Comparison of ENCODE assay signal across 30 mouse cellular contexts in the genomic region with DNA sequence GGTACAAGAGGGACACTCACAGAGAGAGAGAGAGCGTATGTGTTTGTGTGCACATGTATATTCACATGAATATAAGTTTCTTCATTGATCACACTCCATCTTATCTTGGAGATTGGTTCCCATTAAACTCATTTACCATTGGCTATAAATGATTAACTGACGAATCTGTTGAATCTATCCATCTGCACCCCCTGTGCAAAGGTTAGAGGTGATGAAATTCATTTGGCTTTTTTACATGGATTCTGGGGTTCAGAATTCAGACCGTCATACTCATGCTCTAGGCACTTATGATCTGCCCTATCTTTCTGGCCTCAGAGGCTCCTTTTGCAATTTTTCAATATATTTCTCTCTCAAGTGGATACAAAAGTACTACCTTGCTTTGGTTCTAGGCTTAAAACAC.
"Had no signal": no experiment of that assay in that cellular context is flagged by ENCODE, and none has a peak within 500 bp of the region (broad histone marks: within the 10 kb centered on the region; RNA-seq: fewer than 3 reads in every experiment).

No protein-coding gene starts in this region.

- H3K4me1 ChIP-seq: limb, embryonic 10.5 days; limb, embryonic 12.5 days; limb, embryonic 13.5 days; limb, embryonic 15.5 days; liver, embryonic 13.5 days; liver, embryonic 15.5 days; lung, embryonic 15.5 days; megakaryocyte, embryonic 14.5 days; midbrain, embryonic 10.5 days; midbrain, embryonic 12.5 days; midbrain, embryonic 13.5 days; midbrain, embryonic 15.5 days; neural tube, embryonic 12.5 days had no signal

- H3K9ac ChIP-seq: limb, embryonic 12.5 days; limb, embryonic 13.5 days; limb, embryonic 15.5 days; liver, embryonic 13.5 days; liver, embryonic 14.5 days; liver, embryonic 15.5 days; lung, embryonic 14.5 days; lung, embryonic 15.5 days; midbrain, embryonic 12.5 days; midbrain, embryonic 13.5 days; midbrain, embryonic 15.5 days; neural tube, embryonic 12.5 days had no signal

- H3K27me3 ChIP-seq: limb, embryonic 12.5 days; limb, embryonic 13.5 days; limb, embryonic 15.5 days; liver, embryonic 13.5 days; liver, embryonic 15.5 days; lung, embryonic 15.5 days; megakaryocyte, embryonic 14.5 days; midbrain, embryonic 12.5 days; midbrain, embryonic 13.5 days; midbrain, embryonic 15.5 days; neural tube, embryonic 12.5 days had no signal

- ATAC-seq: lung, postnatal 0 days; midbrain, embryonic 13.5 days; midbrain, embryonic 15.5 days; midbrain, embryonic 16.5 days had no signal

- H3K27ac ChIP-seq: left cerebral cortex, adult 2 months; limb, embryonic 10.5 days; limb, embryonic 12.5 days; limb, embryonic 13.5 days; limb, embryonic 15.5 days; liver, embryonic 13.5 days; liver, embryonic 14.5 days; liver, embryonic 15.5 days; lung, embryonic 15.5 days; macrophage; midbrain, embryonic 10.5 days; midbrain, embryonic 12.5 days; midbrain, embryonic 13.5 days; midbrain, embryonic 15.5 days; neural tube, embryonic 12.5 days had no signal

- H3K4me2 ChIP-seq: limb, embryonic 12.5 days; limb, embryonic 13.5 days; limb, embryonic 15.5 days; liver, embryonic 11.5 days; liver, embryonic 13.5 days; liver, embryonic 15.5 days; lung, embryonic 14.5 days; lung, embryonic 15.5 days; midbrain, embryonic 11.5 days; midbrain, embryonic 12.5 days; midbrain, embryonic 13.5 days; midbrain, embryonic 15.5 days; neural tube, embryonic 12.5 days had no signal

- H3K36me3 ChIP-seq: limb, embryonic 10.5 days; limb, embryonic 12.5 days; limb, embryonic 13.5 days; limb, embryonic 15.5 days; liver, embryonic 13.5 days; liver, embryonic 15.5 days; lung, embryonic 15.5 days; midbrain, embryonic 10.5 days; midbrain, embryonic 12.5 days; midbrain, embryonic 13.5 days; midbrain, embryonic 15.5 days; neural tube, embryonic 12.5 days had no signal

- H3K9me3 ChIP-seq: limb, embryonic 10.5 days; limb, embryonic 12.5 days; limb, embryonic 13.5 days; limb, embryonic 15.5 days; liver, embryonic 13.5 days; liver, embryonic 15.5 days; lung, embryonic 15.5 days; megakaryocyte, embryonic 14.5 days; midbrain, embryonic 10.5 days; midbrain, embryonic 12.5 days; midbrain, embryonic 13.5 days; midbrain, embryonic 15.5 days; neural tube, embryonic 12.5 days had no signal

- H3K4me3 ChIP-seq: left cerebral cortex, adult 2 months; limb, embryonic 10.5 days; limb, embryonic 12.5 days; limb, embryonic 13.5 days; limb, embryonic 15.5 days; liver, embryonic 13.5 days; liver, embryonic 15.5 days; lung, embryonic 15.5 days; megakaryocyte, embryonic 14.5 days; midbrain, embryonic 10.5 days; midbrain, embryonic 12.5 days; midbrain, embryonic 13.5 days; midbrain, embryonic 15.5 days; myocyte; neural tube, embryonic 12.5 days had no signal

- DNase-seq: left cerebral cortex, postnatal 4 days; liver, embryonic 13.5 days; lung, adult 18-20 months; lung, adult 2 months; lung, embryonic 14.5 days; lung, postnatal 10 days; lung, postnatal 14 days; lung, postnatal 36 days; lung, postnatal 4 days; midbrain, embryonic 14.5 days had no signal
